ENCODE assay signal across 20 mouse cellular contexts in genomic region chr17:87146415-87147021, GRCm38 (mm10).
"Had no signal": no experiment of that assay in that cellular context is flagged by ENCODE, and none has a peak within 500 bp of the region (broad histone marks: within the 10 kb centered on the region; RNA-seq: fewer than 3 reads in every experiment).

No protein-coding gene starts in this region.

- H3K36me3 ChIP-seq: limb, embryonic 13.5 days; liver, embryonic 13.5 days; midbrain, embryonic 12.5 days; neural tube, embryonic 13.5 days had no signal

- H3K27ac ChIP-seq: left cerebral cortex, adult 2 months; limb, embryonic 13.5 days; liver, embryonic 13.5 days; midbrain, embryonic 12.5 days; neural tube, embryonic 13.5 days; stomach, postnatal 0 days had no signal

- H3K4me2 ChIP-seq: limb, embryonic 13.5 days; liver, embryonic 13.5 days; midbrain, embryonic 12.5 days; neural tube, embryonic 13.5 days had no signal

- H3K27me3 ChIP-seq: limb, embryonic 13.5 days; liver, embryonic 13.5 days; midbrain, embryonic 12.5 days; neural tube, embryonic 13.5 days had no signal

- H3K9me3 ChIP-seq: liver, embryonic 13.5 days; midbrain, embryonic 12.5 days; neural tube, embryonic 13.5 days had no signal

- H3K4me3 ChIP-seq: left cerebral cortex, adult 2 months; limb, embryonic 13.5 days; liver, embryonic 13.5 days; midbrain, embryonic 12.5 days; myocyte; neural tube, embryonic 13.5 days had no signal

- ATAC-seq: midbrain, embryonic 16.5 days had no signal

- H3K4me1 ChIP-seq: neural tube, embryonic 13.5 days had no signal

- H3K9ac ChIP-seq: limb, embryonic 13.5 days; liver, embryonic 13.5 days; midbrain, embryonic 12.5 days; neural tube, embryonic 13.5 days had no signal

- DNase-seq: kidney, postnatal 10 days; kidney, postnatal 36 days; layer of hippocampus, postnatal 36 days; liver, embryonic 13.5 days; lung, adult 2 months; lung, postnatal 14 days; lung, postnatal 4 days; right cerebral cortex, adult 18-20 months; right cerebral cortex, postnatal 14 days; right cerebral cortex, postnatal 4 days; thymus, adult 2 months; thymus, postnatal 14 days; thymus, postnatal 4 days had no signal
